Mouse (Mus musculus): ENCODE data around the gene Fmo2.

The Fmo2 gene

DNA sequence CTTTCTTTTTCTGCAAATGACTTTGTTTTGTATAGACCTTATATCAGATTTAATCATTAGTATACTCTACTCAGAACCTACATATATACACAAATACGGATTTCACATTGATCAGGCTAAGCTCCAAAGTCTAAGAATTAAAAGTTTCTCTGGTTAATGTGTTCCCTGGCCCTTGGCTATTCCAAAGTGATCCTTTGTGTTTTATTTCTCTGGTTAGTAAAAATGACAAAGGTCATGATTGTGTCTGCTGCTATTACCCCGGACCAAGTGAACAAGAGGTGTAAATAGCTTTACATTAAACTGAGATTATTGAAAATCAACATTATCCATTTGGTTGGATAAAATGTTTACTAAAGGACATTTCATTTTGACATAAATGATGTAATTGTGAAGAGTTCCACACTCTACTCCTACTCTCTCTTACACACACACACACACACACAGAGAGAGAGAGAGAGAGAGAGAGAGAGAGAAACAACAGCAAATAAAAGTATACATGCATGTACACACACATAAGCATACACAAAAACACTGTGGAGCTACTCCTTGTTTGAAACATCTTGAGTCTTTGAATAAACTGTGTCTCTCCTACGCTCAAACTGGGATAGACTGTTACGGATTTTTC lies 16.5 kb upstream of the Fmo2 start:
- Histone ChIP-seq H3K27me3 (ENCODE audit: insufficient read depth, low read length) (no peaks in the 10 kb centered on the region), H3K4me1 (replicated peaks; ENCODE audit: low read depth, low read length) (no peaks in the 10 kb centered on the region), H3K4me3 (replicated peaks; ENCODE audit: low read length) (no peak overlapping the region), H3K9me3 (ENCODE audit: low read length) (no peaks in the 10 kb centered on the region; the same call in 1 of the 2 replicates), H3K36me3 (ENCODE audit: insufficient read depth, low read length) (no peaks in the 10 kb centered on the region)
- no peak for TF ChIP-seq POU5F1 (IDR thresholded peaks at IDR 0.05; ENCODE audit: borderline replicate concordance, low read length)
- TF ChIP-seq CTCF (conservative IDR thresholded peaks at IDR 0.05; ENCODE audit: low read length) = no peak
- TF ChIP-seq NANOG (IDR thresholded peaks at IDR 0.05; ENCODE audit: borderline replicate concordance, low read length) = no peak

DNA sequence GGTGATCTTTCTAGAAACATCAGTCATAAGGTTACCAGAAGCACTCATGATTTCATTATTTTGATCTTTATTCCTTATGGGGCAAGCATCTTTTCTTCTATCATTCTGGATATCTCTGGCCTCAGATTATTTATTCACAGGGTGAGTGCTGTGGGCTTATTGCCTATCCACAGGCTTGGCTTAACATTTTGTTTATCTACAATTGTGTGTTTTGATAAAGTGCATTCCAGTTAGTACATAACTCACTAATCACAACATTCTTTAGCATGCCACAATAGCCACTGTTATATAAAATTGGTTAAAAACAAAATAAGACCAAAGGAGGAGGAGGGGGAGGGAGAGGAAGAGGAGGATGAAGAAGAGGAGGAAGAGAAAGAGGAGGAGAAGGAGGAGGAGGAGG lies 13.6 kb upstream of the Fmo2 start:
- no peaks in the 10 kb centered on the region for H3K9me3 ChIP-seq (ENCODE audit: low read length)
- no peaks in the 10 kb centered on the region for H3K36me3 ChIP-seq (ENCODE audit: insufficient read depth, low read length)
- no peak for TF ChIP-seq POU5F1 (IDR thresholded peaks at IDR 0.05; ENCODE audit: borderline replicate concordance, low read length)
- no peak for TF ChIP-seq NANOG (IDR thresholded peaks at IDR 0.05; ENCODE audit: borderline replicate concordance, low read length)
- TF ChIP-seq CTCF (conservative IDR thresholded peaks at IDR 0.05; ENCODE audit: low read length) = no peak

DNA sequence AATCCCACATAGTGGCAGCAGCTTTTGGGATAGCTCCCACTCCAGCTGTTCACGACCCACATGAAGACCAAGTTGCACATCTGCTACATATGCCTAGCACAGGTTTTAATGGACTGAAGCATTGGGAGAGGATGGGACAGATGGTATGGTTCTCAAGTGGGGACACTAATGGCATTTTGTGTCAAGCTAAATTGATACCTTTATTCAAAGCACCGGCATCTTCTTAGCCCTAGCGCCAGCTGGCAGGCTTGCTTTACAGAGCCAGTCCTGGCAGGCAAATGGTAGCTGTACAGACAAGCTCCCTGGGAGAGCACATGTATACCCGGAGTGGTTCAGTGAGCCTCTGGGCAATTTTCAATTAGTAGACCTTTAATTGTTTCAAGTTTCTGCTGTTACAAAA lies 3.4 kb upstream of the Fmo2 start:
- TF ChIP-seq NANOG (IDR thresholded peaks at IDR 0.05; ENCODE audit: borderline replicate concordance, low read length) (no peak), POU5F1 (IDR thresholded peaks at IDR 0.05; ENCODE audit: borderline replicate concordance, low read length) (no peak), CTCF (conservative IDR thresholded peaks at IDR 0.05; ENCODE audit: low read length) (no peak)
- H3K4me3 ChIP-seq (replicated peaks; ENCODE audit: low read length) = no peak overlapping the region
- H3K9me3 ChIP-seq (ENCODE audit: low read length) = no peaks in the 10 kb centered on the region
- H3K4me1 ChIP-seq (replicated peaks; ENCODE audit: low read depth, low read length) = no peaks in the 10 kb centered on the region
- no peaks in the 10 kb centered on the region for H3K36me3 ChIP-seq (ENCODE audit: insufficient read depth, low read length)
- no peaks in the 10 kb centered on the region for H3K27me3 ChIP-seq (ENCODE audit: insufficient read depth, low read length)

More for the DNA sequence above, 13.6 kb upstream of the Fmo2 start:
- H3K27me3 ChIP-seq (ENCODE audit: insufficient read depth, low read length) = no peaks in the 10 kb centered on the region
- no peak overlapping the region for H3K4me3 ChIP-seq (replicated peaks; ENCODE audit: low read length)
- H3K4me1 ChIP-seq (replicated peaks; ENCODE audit: low read depth, low read length) = no peaks in the 10 kb centered on the region

DNA sequence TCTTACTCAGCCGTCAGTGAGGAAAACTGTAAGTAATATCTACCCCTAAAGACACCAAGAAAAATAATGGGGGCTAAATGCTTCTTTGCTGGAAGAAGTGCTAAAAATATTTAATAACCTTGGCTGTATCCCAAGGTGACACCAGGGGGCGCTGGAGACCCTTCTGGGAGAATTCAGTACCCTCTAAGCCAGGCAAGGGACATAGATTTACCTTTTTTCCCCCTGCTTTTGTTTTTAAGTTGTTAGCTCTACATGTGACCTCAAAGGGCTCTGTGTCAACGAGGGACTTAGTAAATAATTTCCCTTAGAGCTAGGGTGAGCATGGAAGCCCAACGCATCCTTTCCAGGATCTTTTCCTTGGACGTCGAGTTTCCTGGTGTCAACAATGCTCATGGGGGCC lies 2.6 kb downstream of the Fmo2 start:
- no peaks in the 10 kb centered on the region for H3K9me3 ChIP-seq (ENCODE audit: low read length)
- no peaks in the 10 kb centered on the region for H3K4me1 ChIP-seq (replicated peaks; ENCODE audit: low read depth, low read length)
- no peaks in the 10 kb centered on the region for H3K36me3 ChIP-seq (ENCODE audit: insufficient read depth, low read length)
- H3K4me3 ChIP-seq (replicated peaks; ENCODE audit: low read length) = no peak overlapping the region
- no peaks in the 10 kb centered on the region for H3K27me3 ChIP-seq (ENCODE audit: insufficient read depth, low read length)
- TF ChIP-seq CTCF (conservative IDR thresholded peaks at IDR 0.05; ENCODE audit: low read length) (peak; percentile 92), NANOG (IDR thresholded peaks at IDR 0.05; ENCODE audit: borderline replicate concordance, low read length) (no peak), POU5F1 (IDR thresholded peaks at IDR 0.05; ENCODE audit: borderline replicate concordance, low read length) (no peak)

DNA sequence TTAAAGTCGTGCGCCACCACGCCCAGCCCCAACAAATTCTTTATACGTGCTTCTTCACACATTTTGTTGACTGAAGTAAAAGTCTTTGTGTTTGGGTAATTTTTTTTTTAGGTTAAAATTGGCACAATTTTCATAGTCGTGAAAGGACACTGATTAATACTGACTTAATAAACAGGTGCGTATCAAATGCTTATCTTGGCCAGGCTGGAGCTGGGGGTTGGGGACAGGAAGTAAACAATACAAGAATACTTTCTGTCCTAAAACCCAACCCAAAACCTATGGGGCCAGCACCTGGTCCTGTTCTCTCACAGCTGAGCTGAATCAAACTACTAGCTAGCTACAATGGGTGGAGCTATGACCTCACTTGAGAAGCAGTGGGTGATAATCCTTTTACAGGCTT lies 5.5 kb downstream of the Fmo2 start:
- Histone ChIP-seq H3K27me3 (ENCODE audit: insufficient read depth, low read length) (no peaks in the 10 kb centered on the region), H3K4me3 (replicated peaks; ENCODE audit: low read length) (no peak overlapping the region), H3K9me3 (ENCODE audit: low read length) (no peaks in the 10 kb centered on the region), H3K36me3 (ENCODE audit: insufficient read depth, low read length) (no peaks in the 10 kb centered on the region), H3K4me1 (replicated peaks; ENCODE audit: low read depth, low read length) (no peaks in the 10 kb centered on the region)
- no peak for TF ChIP-seq NANOG (IDR thresholded peaks at IDR 0.05; ENCODE audit: borderline replicate concordance, low read length)
- TF ChIP-seq POU5F1 (IDR thresholded peaks at IDR 0.05; ENCODE audit: borderline replicate concordance, low read length) = no peak
- no peak for TF ChIP-seq CTCF (conservative IDR thresholded peaks at IDR 0.05; ENCODE audit: low read length)

DNA sequence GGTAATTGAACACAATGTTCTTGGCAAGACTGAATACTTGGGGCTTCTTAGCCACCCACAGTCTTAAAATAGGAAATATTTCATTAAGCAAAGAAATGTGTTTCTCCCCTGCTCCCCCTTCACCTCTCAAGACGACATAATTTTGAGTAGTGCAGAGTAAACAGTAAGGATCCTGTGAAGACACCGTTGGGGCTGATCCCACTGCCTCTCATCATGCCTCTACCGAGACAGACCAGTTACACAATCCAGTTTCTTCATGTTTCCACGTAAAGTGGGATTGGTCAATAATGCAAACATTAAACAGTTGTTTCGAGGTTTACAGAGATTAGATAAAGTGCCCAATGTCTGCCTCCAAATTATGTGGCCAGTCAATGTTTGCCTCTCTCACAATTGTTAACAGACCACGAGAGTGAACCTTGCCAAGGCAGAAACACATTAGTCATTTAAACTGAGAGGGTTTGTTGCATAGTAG lies 6.5 kb downstream of the Fmo2 start:
- TF ChIP-seq CTCF (conservative IDR thresholded peaks at IDR 0.05; ENCODE audit: low read length) (no peak), NANOG (IDR thresholded peaks at IDR 0.05; ENCODE audit: borderline replicate concordance, low read length) (no peak), POU5F1 (IDR thresholded peaks at IDR 0.05; ENCODE audit: borderline replicate concordance, low read length) (no peak)
- no peaks in the 10 kb centered on the region for H3K27me3 ChIP-seq (ENCODE audit: insufficient read depth, low read length)
- H3K4me3 ChIP-seq (replicated peaks; ENCODE audit: low read length) = no peak overlapping the region
- H3K4me1 ChIP-seq (replicated peaks; ENCODE audit: low read depth, low read length) = no peaks in the 10 kb centered on the region
- no peaks in the 10 kb centered on the region for H3K36me3 ChIP-seq (ENCODE audit: insufficient read depth, low read length)
- no peaks in the 10 kb centered on the region for H3K9me3 ChIP-seq (ENCODE audit: low read length)

DNA sequence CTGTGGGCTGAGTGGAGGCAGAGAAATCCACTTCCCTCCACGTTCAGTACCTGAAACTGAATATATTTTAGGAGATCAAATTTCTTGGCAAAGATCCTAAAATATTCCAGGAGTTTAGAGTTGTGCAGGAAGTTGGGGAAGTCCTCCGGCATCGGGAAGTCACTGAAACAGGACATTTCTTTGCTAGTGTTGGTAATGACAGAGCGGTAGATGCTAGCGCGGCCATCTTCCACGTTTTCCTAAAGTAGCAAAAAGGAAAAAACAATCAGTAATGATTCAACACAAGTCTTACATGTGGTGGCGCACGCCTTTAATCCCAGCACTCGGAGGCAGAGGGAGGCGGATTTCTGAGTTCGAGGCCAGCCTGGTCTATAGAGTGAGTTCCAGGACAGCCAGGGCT lies 9.9 kb downstream of the Fmo2 start:
- Histone ChIP-seq H3K4me3 (replicated peaks; ENCODE audit: low read length) (no peak overlapping the region), H3K27me3 (ENCODE audit: insufficient read depth, low read length) (no peaks in the 10 kb centered on the region), H3K4me1 (replicated peaks; ENCODE audit: low read depth, low read length) (no peaks in the 10 kb centered on the region), H3K36me3 (ENCODE audit: insufficient read depth, low read length) (no peaks in the 10 kb centered on the region), H3K9me3 (ENCODE audit: low read length) (no peaks in the 10 kb centered on the region)
- TF ChIP-seq POU5F1 (IDR thresholded peaks at IDR 0.05; ENCODE audit: borderline replicate concordance, low read length) (no peak), CTCF (conservative IDR thresholded peaks at IDR 0.05; ENCODE audit: low read length) (no peak), NANOG (IDR thresholded peaks at IDR 0.05; ENCODE audit: borderline replicate concordance, low read length) (no peak)

DNA sequence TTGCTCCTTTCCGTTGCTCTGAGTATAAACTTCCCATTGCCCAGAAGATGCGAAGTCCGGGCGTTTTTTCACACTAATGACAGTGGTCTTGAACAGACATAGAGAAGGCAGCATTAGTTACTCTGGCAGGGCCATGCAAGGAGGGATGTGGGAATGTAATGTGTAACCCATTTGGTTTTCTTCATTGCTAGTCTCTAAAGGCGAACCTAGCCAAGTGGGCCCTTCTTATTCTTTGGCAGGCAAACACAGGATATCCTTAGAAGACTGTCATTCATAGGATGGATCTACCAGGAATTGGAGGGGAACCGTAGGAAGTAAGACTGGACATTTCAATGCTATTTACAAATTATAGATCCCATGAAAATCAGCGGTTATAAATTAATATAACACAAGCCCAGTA lies 10.9 kb downstream of the Fmo2 start:
- H3K9me3 ChIP-seq (ENCODE audit: low read length) = no peaks in the 10 kb centered on the region
- H3K4me1 ChIP-seq (replicated peaks; ENCODE audit: low read depth, low read length) = no peaks in the 10 kb centered on the region
- no peaks in the 10 kb centered on the region for H3K36me3 ChIP-seq (ENCODE audit: insufficient read depth, low read length)
- no peak for TF ChIP-seq POU5F1 (IDR thresholded peaks at IDR 0.05; ENCODE audit: borderline replicate concordance, low read length)
- TF ChIP-seq CTCF (conservative IDR thresholded peaks at IDR 0.05; ENCODE audit: low read length) = no peak
- TF ChIP-seq NANOG (IDR thresholded peaks at IDR 0.05; ENCODE audit: borderline replicate concordance, low read length) = no peak
- H3K4me3 ChIP-seq (replicated peaks; ENCODE audit: low read length) = no peak overlapping the region
- no peaks in the 10 kb centered on the region for H3K27me3 ChIP-seq (ENCODE audit: insufficient read depth, low read length)
